Mouse (Mus musculus) right cerebral cortex, postnatal 36 days (tissue): ENCODE measurements around the gene Spire2.
A peak's percentile ranks its signal among the peaks of the same experiment; 100 is the strongest.

Experiments
- DNase-seq, 2 experiments: peaks; one replicate each; pipeline ENCODE4 v3.0.0; 2022; ENCODE audit warnings: low spot score in 2 of 2, mixed read lengths in 1 of 2

The Spire2 gene

DNA sequence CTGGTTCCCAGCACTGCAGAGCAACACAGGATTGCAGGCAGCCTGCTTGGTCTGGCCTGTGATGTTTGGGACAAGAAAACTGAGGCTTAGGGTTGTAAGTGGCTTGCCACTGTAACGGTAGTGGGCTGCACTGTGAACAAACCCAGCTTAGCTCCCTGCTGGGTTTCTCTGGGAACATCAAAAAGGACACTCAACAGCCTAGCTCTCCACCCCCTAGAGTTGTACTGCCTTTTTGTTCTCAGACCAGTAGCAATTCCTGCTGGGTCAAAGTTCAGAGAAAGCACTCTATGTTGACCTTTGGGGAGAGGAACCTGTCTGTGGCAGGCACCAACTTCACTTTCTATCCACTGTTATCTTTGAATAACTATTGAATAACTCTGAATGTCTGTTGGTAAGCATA, 2.0 kb downstream of the Spire2 start:
- no peak for DNase-seq

DNA sequence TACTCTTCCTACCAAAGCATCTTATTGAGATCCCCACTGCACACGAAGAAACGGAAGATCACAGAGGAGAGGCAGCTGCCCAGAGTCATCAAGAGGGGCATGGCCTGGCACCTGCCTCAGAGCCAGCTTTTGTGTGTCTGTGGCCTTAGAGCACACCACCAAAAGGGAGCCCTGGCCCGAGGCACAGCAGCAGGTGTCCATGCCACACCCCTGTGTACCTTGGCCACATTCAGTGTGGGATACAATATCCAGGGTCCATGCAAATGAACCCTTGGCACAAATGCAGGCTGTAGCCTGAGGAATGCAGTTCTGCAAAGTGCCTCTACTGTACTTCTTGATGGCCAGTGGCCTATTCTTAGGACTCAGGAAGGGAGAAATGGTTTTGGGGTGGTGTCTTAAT, 5.0 kb downstream of the Spire2 start:
- no peak for DNase-seq

DNA sequence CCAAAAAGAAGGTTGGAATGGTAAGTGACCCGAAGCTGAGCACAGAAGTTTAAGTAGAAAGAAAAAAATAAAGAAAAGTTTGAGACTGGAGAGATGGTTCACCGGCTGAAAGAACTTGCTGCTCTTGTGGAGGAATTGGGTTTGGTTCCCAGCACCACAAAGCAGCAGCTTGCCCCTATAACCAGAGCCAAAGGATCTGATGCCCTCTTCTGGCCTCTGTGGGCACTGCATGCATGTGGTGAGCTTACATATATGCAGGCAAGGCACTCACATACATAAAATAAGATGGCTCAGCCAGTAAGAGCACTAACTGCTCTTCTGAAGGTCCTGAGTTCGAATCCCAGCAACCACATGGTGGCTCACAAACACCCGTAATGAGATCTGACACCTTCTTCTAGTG, 7.6 kb downstream of the Spire2 start:
- no peak for DNase-seq

DNA sequence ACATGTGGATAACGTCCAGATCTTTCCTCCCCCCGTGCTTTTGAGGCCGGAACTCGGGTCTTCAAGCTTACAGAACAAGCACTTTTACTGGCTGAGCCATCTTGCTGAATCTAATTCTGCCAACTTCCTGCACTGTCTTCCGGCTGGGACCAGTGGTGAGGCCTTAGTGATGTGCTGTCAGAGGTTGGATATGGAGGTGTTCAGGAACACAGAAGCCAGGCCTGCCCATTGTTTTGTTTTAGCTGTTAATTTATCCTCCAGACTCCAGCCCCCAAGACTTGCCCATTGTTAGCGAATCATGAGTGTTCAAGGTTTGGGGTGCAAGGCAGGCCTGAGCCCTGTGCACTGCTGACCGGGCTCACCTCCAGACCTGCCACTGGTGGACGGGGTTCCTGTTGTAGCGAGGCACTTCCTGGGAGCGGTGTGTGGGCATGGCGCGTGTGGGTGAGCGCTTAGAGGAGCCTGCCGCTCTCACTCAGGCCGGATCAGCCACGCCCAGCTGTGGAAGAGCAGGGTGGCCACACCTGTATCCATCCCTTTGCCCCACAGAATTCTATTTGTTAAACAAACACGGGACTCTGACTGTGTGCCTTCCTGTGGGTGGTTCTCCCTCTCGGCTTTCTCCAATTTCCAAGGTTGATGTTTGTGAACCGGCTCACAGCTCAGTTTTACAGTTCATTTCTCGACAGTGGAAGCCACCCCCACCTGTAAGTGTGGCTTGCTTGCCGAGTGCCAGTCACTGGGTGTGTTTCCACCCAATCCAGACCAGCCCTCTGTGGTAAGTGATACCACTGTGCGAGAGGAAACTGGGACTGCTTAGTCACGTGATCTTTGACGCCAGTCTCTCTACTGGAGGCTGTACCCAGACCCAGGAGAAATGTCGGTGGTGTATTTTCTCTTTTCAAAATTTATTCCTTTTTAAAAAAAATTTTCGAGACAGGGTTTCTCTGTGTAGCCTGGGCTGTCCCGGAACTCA, 8.8 kb downstream of the Spire2 start:
- no peak for DNase-seq

DNA sequence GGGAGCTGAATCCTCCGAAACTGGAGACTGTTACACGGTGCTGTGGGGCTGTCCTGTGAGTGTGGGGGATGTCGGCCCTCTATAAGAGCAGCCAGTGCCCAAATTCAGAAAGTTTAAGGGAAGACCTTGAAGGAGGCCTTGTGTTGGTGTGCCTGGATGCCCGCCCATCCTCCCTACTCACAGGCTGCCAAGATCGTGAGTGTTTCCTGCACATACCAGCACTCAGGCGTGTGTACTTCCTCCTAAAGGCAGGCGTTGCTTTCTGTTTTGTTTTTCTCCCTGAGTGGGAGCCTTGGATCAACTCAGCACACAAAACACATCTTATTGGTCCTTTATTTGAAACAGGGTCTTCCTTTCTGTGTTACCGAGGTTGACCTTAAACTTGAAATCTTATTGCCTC, 9.7 kb downstream of the Spire2 start:
- no peak for DNase-seq

DNA sequence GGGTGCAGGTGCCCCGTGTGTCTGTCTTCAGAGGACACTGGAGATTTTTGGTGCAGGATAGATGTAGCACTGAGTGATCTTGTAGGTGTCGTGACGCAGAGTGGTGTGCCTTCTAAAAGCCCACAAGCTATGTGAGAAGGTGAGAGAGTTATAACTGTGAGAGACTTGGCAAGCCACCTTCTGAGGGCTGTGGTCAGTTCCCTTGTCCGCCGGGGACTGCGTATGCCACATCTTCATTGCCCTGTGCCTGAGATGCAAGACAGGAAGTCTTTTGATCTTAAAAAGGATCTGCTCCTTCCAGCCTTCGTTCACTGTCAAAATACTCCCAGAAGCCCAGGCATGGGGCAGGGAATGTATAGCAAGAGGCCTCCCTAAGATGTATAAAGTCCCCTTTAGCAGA, 10.4 kb downstream of the Spire2 start:
- no peak for DNase-seq

DNA sequence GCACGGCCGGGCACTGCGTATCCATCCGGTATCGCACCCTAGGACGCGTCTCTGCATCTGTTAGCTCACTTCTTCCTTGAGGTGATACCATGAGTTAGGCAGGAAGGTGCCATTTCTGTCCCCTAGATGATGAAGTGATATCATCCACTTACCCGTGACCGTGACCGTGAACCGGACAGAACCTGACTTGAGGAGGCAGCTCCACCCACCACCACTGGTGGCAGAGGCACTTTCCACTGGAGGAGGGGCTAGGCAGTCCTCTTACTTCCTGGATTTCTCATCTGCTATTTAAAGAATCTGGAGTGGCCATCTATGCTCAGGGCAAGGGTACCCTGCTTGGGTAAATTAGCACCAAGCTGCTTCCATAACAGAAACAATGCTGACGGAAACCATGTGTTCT, 10.9 kb downstream of the Spire2 start:
- DNase-seq: no peak

DNA sequence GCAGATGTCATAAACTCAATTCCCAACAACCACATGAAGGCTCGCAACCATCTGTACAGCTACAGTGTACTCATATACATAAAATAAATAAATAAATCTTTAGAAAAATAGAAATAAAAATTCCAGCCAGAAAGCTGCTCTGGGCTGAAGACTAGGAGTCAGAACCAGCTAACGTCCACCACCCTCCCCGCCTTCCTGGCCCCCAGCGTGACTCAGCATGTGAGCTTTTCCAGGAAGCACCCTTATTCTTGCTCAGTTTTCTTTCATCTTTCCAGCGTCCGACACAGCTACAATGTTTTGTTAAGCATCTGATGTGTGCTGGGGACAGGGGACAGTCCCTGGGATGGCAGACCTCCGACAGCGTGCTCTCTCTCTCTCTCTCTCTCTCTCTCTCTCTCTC, 12.6 kb downstream of the Spire2 start:
- DNase-seq: no peak

DNA sequence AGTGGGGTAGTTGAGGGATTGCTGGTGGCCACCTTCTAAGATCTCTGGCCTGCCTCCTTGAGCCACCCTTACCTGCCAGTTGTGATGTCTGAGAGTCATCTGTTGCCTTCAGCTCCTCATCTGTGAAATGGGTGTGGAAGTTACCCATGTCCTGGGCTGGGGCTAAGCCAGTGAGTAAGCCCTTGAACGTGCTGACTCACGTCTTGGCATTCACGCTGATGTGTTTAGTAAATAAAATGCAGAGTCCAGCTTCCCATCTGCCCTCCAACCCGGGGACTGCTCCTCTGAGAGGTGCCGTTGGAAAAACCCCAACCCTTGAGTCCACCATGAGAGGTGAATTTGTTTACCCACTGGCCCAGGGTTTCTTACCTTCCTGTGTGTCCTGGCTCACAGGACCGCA, 13.3 kb downstream of the Spire2 start:
- DNase-seq: no peak

DNA sequence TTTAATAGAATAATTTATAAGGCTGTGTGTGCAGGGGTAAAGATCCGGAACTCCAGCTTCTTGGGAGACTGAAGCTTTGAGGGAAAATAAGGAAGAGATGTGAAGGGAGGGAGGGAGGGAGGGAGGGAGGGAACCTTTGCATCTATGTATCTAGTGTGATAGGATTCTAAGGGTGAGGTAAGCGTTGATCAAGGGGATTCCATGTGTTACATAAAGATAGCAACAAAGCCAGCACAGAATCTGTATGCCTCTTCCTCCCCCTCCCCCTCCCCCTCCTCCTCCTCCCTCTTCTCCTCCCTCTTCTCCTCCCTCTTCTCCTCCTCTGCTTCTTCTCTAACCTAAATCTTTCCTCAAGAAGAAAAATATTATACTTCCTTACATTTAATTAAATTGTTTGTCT, 14.8 kb downstream of the Spire2 start:
- no peak for DNase-seq

DNA sequence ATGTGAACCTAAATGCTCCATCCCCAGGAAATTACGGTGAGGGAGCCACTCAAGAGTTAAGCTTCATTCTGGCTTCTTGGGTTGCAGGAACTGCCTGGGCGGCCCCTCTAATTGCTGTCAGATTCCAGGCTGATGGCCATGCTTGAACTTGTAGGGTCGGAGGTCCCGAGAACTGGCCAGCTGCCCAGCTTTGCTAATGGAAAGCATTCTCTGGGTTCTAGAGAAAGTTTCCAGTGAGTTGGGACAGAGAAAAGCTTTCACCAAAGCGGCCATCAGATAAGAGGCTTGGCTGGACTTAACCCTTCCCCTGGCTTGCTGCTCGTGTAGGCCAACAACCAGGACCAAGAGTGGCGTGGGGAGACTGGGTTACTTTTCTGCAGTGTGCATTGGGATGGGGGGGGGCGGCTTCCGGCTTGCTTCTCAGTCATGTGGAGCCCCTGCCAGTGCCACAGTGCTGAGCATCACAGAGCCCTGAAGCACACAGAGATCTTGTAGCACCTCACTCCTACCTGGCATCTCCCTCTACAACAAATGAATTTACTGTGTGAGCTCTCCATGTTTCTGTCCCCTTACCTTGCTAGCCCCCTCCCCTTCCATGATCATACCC, 15.8 kb downstream of the Spire2 start:
- no peak for DNase-seq

DNA sequence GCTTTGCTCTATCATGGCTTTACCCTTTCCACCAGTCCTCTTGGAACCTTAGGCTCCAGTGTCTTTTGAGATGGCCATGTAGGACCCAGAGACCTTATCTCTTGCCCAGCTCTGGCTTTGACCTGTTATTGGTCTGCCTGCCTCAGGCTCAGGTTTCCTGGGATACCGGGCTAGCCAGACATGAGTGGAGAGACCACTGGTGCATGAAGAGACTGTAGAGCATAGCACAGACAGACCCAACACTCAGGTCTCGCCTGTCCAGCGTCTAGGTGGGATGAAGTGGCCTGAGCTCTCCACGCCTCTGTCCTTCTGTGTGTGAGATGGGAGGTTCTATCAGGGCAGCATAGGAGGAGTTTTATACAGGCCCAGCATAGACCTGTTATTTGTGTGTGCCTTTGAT, 16.6 kb downstream of the Spire2 start:
- DNase-seq: no peak

DNA sequence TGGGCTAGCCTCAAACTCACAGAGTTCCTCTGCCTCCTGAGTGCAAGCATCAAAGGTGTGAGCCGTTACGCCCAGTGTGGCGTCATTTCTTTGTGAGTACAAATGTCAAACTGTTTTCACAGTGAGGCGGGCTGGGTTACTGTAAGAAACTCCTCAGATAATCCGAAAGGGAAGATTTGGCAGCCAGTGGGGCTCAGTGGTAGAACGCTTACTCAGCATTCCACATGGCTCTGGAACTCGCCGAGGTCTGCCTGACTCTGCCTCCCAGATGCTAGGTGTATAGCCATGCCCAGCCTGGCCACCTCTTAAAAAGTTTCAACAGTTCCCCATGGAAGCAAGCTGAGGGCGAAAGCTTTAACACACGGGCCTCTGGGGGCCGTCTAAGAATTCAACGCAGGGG, 19.6 kb downstream of the Spire2 start:
- no peak for DNase-seq

DNA sequence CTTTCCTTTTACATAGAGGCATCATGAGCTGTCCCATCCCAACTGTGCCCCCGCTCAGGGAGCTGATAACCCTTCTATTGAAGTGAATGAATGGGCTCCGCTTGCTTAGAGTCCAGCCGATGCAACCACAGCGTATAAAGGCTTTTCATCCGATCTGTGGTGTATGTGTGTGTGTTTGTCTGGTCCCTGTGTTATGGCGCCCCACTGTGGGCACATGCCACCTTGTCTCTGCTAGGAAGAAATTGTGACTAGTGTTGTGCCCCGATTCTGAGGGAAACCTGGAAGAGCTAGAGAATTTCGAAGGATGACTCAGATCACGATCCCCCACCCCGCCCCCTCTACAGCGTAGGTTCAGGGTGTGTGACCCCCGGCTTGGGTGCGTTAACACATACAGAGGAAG, 20.3 kb downstream of the Spire2 start:
- DNase-seq: peak in 1 of 2 experiments; percentile 28

DNA sequence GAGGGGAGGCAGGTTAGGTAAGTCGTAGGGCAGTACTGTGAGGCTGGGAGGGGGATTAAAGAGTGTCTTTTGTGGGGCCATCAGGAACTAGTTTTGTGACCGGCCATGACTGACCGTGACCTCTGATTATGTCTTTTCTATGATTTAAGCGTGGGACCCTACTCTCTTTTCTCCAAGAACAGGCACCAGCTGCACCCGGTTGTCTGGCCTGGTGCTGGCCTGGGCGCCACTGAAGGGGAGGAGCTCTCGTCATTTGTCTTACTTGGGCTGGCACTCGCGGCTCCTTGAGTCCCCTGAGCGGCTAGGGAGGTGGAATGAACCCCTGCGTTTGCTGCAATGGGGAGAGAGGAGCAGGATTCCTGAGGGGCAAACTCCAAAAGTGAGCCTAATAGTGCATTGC, 20.7 kb downstream of the Spire2 start:
- no peak for DNase-seq

DNA sequence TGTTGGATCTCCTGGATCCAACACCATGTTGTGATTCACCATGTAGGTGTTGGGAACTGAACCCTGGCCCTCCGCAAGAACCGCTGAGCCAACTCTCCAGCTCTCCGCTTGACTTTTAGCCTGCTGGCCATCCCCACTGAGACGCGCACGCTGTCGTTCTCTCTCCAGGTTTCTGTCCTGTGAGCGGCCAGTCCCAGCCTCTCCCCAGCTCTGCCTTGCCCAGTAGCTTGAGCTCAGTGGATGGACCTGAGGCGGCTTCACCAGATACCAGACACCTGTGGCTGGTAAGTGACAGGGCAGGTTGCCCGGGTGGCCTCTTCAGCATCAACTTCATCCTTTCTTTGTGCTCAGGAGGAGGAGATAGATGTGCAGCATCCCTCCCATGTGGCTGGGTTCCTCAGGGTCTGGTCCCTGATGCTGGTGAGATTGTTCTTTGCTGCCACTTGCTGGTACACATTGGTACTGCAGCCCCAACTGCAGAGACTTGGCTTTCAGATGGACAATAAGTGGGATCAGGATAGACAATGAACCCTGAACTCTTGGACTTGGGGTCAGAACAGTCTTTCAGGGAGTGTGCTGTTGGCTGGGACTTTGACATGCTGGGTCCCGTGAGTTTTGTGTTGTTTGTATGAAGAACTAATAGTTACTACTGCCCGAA, 28.7 kb downstream of the Spire2 start:
- DNase-seq: peak; percentile 51 to 56

DNA sequence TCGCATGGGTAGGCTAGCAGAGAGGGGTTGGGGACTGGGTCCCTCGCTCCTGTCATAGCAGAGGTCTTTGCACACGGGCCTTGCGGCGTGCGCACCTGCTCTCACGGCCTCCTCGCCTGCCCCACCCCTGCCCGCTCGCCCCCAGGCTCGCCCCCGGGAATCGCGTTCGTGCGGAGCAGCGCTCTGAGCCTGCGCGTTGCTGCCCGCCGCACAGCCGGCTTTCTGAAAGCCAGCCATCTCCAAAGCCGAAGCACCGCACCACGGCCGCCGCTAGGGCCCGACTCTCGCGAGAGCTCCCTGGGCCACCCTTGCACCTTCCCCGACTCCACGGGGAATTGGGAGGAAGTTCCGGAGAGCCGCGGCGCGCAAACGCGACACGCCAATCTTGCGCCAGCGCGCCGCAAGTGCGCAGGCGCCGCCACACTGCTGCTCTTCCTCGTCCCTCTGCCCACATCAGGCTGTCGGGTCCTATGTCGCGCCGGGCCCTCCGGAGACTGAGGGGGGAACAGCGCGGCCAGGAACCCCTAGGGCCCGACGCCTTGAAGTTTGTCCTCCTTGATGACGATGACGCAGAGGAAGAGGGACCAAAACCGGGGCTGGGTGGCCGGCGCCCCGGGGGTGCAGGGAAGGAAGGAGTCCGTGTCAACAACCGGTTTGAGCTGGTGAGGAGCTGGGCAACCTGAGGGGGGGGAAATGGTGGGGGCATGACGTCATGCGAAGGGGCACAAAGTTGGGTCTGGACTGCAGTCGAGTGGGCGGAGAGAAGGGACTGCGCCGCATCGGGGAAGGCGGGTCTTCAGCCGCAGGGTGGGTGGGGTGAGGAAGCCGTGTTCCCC, 41.1 kb downstream of the Spire2 start, which contains the start of gene Tcf25:
TSS of gene Tcf25 (plus strand) at position 351 of the 836 bp plus-strand sequence.
- DNase-seq: peak; percentile 93 to 95

DNA sequence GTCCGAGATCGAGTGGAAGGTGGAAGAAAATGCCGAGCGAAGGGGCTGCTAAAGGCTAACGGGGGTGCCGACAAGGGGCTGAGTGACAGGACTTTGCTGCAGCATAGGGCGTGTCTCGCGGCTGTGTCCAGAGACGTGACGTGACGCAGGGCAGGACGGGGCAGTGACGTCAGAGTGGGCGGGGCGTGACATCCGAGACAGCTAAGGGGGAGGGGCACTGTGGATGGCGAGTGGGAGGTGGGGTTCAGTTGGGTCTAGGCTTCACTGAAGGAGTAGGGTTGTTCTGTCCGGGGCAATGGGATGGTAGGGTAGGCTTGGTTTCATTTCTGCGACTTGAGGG, 41.7 kb downstream of the Spire2 start:
- peak; percentile 88 to 89 for DNase-seq

DNA sequence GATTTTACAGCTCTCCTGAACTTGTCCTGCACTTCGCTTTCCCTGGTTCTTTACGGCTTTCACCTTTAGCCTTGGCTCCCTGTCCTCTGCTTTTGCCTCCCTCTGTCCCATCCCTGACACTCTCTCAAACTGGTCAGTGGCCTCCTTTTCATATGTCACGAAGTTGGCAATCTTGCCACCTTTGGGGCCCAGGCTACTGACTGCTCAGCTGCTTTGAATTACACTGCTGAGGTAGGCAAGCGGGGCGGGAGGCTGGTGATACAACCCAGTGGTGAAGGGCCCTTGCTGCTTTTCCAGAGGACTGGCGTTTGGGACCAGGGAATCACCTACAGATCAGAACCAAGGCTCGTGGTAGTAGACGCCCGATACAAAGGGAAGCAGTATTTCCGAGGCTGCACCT, 43.2 kb downstream of the Spire2 start:
- DNase-seq: no peak

DNA sequence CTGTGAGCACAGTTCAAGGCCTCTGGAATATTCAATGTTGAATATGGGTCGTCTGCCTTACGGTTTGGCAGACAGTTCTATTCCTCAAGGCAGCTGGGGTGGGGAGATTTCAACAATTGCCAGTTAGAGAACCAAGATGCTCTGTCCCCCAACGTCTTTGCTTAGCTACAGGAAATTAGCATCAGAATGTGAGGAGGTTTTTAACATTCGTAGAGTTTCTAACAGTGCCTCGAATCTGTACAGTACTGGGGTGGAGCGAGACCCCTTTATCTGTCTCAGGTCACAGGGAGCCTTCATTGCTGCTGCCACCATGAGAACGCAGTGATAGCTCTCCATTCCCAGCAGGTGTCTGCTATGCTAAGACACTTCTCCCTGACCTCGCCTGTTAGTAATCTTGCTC, 43.6 kb downstream of the Spire2 start:
- DNase-seq: no peak

DNA sequence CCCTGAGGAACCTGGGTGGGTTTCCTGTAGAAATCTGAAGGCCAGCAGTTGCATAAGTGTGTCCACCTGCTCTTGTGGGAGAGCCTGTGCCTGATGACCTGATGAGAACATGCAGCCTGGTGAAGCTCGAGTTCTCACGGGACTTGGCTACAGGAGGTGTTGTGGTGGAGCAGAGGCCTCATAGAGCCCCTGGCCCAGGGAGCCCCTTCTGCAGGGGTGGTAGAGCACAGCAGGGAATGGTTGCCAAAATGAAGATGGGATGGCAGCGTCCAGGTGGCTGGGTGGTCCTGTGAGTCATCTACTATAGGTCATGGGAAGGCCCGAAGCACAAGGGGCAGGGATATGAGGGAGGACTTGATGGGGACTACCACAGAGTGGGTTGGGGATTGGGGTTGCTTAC, 49.2 kb downstream of the Spire2 start:
- DNase-seq: no peak

DNA sequence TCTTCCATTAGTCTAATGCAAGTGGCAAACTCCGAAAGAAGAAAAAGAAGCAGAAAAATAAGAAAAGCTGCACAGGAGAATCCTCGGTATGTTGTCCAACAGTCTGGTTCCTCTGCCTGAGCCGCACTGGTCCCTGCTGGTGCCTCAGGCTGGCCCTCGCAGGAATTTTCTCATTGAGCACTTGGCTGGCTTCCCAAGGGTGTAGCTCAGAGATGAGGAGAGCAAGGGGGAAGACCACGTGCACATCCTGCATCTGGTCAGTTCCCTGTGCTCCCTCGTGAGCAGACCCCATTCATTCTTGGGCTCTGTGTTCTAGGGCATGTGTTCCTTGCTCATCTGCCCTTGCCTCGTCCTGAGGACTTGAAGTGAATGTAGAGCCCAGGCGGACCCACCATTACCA, 50.0 kb downstream of the Spire2 start:
- DNase-seq: no peak
